Mouse (Mus musculus) erythroblast, embryonic 14.5 days (primary cell): ENCODE measurements around the gene Cyp3a13.
"Not testable (repeated sequence)": the region's sequence is repeated elsewhere in the genome, so short reads cannot be mapped to it uniquely, and the experiment has no call there.

ENCODE experiments used
- GATA1 ChIP-seq: IDR thresholded peaks from 2 replicates; pipeline ENCODE4 v1.6.1; 2012; ENCODE audit warnings: low read length, inconsistent platforms, mixed read lengths
- TAL1 ChIP-seq: IDR thresholded peaks from 3 replicates; pipeline ENCODE4 v1.6.1; 2012; ENCODE audit warnings: low read length, inconsistent platforms, mixed read lengths

GRCm38 (mm10) chr5:137868600-137868999 is 52.8 kb downstream of the Cyp3a13 start:
- not testable (repeated sequence) for TF ChIP-seq GATA1, TAL1
